8 mouse cellular contexts compared by ENCODE assay signal in the genomic region with DNA sequence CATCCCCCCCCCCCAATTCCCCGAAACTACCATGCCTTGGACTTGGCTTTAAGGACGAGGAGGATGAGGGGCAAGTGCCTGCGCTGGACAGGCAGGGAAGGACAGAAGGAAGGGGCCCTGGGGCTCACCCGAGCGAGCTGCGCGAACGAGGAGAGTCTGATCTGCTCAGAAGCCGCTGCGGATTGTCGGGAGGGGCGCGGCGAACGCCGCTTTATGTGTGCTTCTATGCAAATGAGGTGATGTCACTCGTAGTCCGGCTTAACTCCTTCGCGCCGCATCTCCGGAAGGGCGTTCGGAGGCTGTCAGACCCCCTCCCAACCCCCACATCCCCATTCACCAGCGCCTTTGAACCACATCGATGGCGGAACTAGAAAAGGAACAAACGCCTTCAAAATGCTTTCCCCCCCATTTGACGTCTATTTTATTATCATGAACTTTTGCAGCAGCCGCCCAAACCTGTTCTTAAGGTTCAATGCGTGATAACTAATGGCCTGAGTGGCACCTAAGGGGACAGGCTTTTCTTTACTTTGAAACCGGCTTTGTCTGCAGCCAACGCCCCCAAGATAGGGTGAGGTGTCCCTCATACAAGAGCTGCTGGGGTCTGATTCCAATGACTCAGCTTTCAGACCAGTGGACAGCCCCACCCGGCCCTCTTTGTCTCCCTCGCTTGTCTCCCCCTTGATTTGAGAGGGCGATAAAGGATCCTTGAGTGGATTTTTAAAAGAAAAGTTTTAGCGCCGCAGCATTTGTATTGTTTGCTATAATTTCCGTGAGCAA. TPM values are rescaled to one million over a fixed set of nuclear protein-coding genes. Genes with fewer than 3 reads are reported as not detected.
DNase-seq lines count a peak whose midpoint lies in the region; ATAC-seq lines count a peak whose summit lies in the region.

A gene (minus strand): TSS at position 338 of the 777 bp plus-strand sequence.

- H3K9me3 ChIP-seq in forebrain, embryonic 11.5 days (ENCODE audit: control insufficient read depth, low read length), result no peaks in the 10 kb centered on the region
- H3K9me3 ChIP-seq in heart, embryonic 15.5 days (replicated peaks), result no peaks in the 10 kb centered on the region
- no peaks in the 10 kb centered on the region for H3K9me3 ChIP-seq in liver, embryonic 15.5 days (replicated peaks)
- no peaks in the 10 kb centered on the region for H3K9me3 ChIP-seq in neural tube, embryonic 11.5 days (ENCODE audit: control insufficient read depth, low read length)
- no peaks in the 10 kb centered on the region for H3K9me3 ChIP-seq in stomach, embryonic 16.5 days (replicated peaks; ENCODE audit: control insufficient read depth, low read length)

- ATAC-seq in forebrain, embryonic 11.5 days (replicated peaks; ENCODE audit: low FRiP score), result peak; percentile 92
- ATAC-seq in heart, embryonic 15.5 days (replicated peaks; ENCODE audit: insufficient number of reproducible peaks, insufficient read depth, low FRiP score, low read depth), result peak; percentile 88
- ATAC-seq in liver, embryonic 15.5 days (ENCODE audit: insufficient read depth), result peak; percentile 53
- peak; percentile 85 for ATAC-seq in neural tube, embryonic 11.5 days (ENCODE audit: insufficient read depth, low FRiP score, low TSS enrichment)
- peak; percentile 87 for ATAC-seq in stomach, embryonic 16.5 days (ENCODE audit: insufficient read depth, low FRiP score)

- H3K4me1 ChIP-seq in brown adipose tissue, adult 24 weeks (ENCODE audit: control insufficient read depth, insufficient read depth, insufficient read length, low read length), result peaks cover 2% of the 10 kb centered on the region
- H3K4me1 ChIP-seq in forebrain, embryonic 11.5 days (replicated peaks; ENCODE audit: control insufficient read depth, insufficient read depth, low read length), result no peaks in the 10 kb centered on the region; the same call in 1 of the 2 replicates
- H3K4me1 ChIP-seq in heart, embryonic 15.5 days (replicated peaks), result peaks cover 2% of the 10 kb centered on the region
- H3K4me1 ChIP-seq in liver, embryonic 15.5 days (replicated peaks), result 0 out of 2 replicates have a peak, but pooled peaks cover 4% of the 10 kb centered on the region
- H3K4me1 ChIP-seq in neural tube, embryonic 11.5 days (ENCODE audit: control insufficient read depth, insufficient read depth, low read length), result no peaks in the 10 kb centered on the region
- H3K4me1 ChIP-seq in stomach, embryonic 16.5 days (ENCODE audit: control insufficient read depth, insufficient read depth, low read length), result 0 out of 2 replicates have a peak, but pooled peaks cover 6% of the 10 kb centered on the region

- DNase-seq in CD4-positive helper T cell, adult 2 months (ENCODE audit: low read depth, low spot score), result peak; percentile 90
- DNase-seq in forebrain, embryonic 11.5 days (ENCODE audit: low spot score), result peak; percentile 91
- DNase-seq in kidney, postnatal 25 days, result peak; percentile 74 to 86
- peak; percentile 88 for DNase-seq in neural tube, embryonic 11.5 days (ENCODE audit: low spot score)

- H3K9ac ChIP-seq in forebrain, embryonic 11.5 days (ENCODE audit: low read length), result peak within 1 kb of the TSS; percentile 87
- peak within 1 kb of the TSS; percentile 72 for H3K9ac ChIP-seq in heart, embryonic 15.5 days
- H3K9ac ChIP-seq in liver, embryonic 15.5 days, result no peak within 1 kb of the TSS; the same call in 1 of the 2 replicates
- peak within 1 kb of the TSS; percentile 84 for H3K9ac ChIP-seq in neural tube, embryonic 11.5 days (ENCODE audit: low read length)
- peak within 1 kb of the TSS; percentile 88 for H3K9ac ChIP-seq in stomach, embryonic 16.5 days (ENCODE audit: low read length)

- H3K27me3 ChIP-seq in forebrain, embryonic 11.5 days (ENCODE audit: control insufficient read depth, insufficient read depth, low read length), result peaks cover 5% of the 10 kb centered on the region; the same call in 1 of the 2 replicates
- H3K27me3 ChIP-seq in heart, embryonic 15.5 days, result no peaks in the 10 kb centered on the region
- peaks cover 20% of the 10 kb centered on the region for H3K27me3 ChIP-seq in liver, embryonic 15.5 days
- 0 out of 2 replicates have a peak, but pooled peaks cover 3% of the 10 kb centered on the region for H3K27me3 ChIP-seq in neural tube, embryonic 11.5 days (ENCODE audit: control insufficient read depth, insufficient read depth, low read length)
- 0 out of 2 replicates have a peak, but pooled peaks cover 4% of the 10 kb centered on the region for H3K27me3 ChIP-seq in stomach, embryonic 16.5 days (ENCODE audit: control insufficient read depth, insufficient read depth, low read length)

- 21% methylated on average over 28 of the region's 39 CpGs for WGBS in forebrain, embryonic 11.5 days
- WGBS in heart, embryonic 15.5 days, result 20% methylated on average over 39 of the region's 39 CpGs
- WGBS in liver, embryonic 15.5 days (ENCODE audit: insufficient replicate concordance), result 23% methylated on average over 39 of the region's 39 CpGs
- 21% methylated on average over 39 of the region's 39 CpGs for WGBS in neural tube, embryonic 11.5 days
- 13% methylated on average over 38 of the region's 39 CpGs for WGBS in stomach, embryonic 16.5 days

- H3K36me3 ChIP-seq in forebrain, embryonic 11.5 days (ENCODE audit: control insufficient read depth, insufficient read depth, low read length), result no peaks in the 10 kb centered on the region; the same call in 1 of the 2 replicates
- H3K36me3 ChIP-seq in heart, embryonic 15.5 days, result 0 out of 2 replicates have a peak, but pooled peaks cover 3% of the 10 kb centered on the region
- no peaks in the 10 kb centered on the region for H3K36me3 ChIP-seq in liver, embryonic 15.5 days (replicated peaks)
- no peaks in the 10 kb centered on the region for H3K36me3 ChIP-seq in neural tube, embryonic 11.5 days (ENCODE audit: control insufficient read depth, insufficient read depth, low read length)
- H3K36me3 ChIP-seq in stomach, embryonic 16.5 days (ENCODE audit: control insufficient read depth, insufficient read depth, low read length), result 0 out of 2 replicates have a peak, but pooled peaks cover 4% of the 10 kb centered on the region

- peak within 1 kb of the TSS; percentile 91 for H3K4me3 ChIP-seq in brown adipose tissue, adult 24 weeks (ENCODE audit: insufficient read depth, low read depth, low read length)
- peak within 1 kb of the TSS; percentile 58 for H3K4me3 ChIP-seq in forebrain, embryonic 11.5 days (ENCODE audit: low read depth, low read length)
- peak within 1 kb of the TSS; percentile 62 for H3K4me3 ChIP-seq in heart, embryonic 15.5 days
- H3K4me3 ChIP-seq in liver, embryonic 15.5 days (replicated peaks), result peak within 1 kb of the TSS; percentile 51
- H3K4me3 ChIP-seq in neural tube, embryonic 11.5 days (ENCODE audit: low read depth, low read length), result peak within 1 kb of the TSS; percentile 50
- H3K4me3 ChIP-seq in stomach, embryonic 16.5 days (replicated peaks; ENCODE audit: low read length), result peak within 1 kb of the TSS; percentile 63

- peak within 1 kb of the TSS; percentile 53 for H3K4me2 ChIP-seq in forebrain, embryonic 11.5 days (ENCODE audit: low read depth, low read length, severe bottlenecking)
- peak within 1 kb of the TSS; percentile 61 for H3K4me2 ChIP-seq in heart, embryonic 15.5 days
- H3K4me2 ChIP-seq in liver, embryonic 15.5 days, result peak within 1 kb of the TSS; percentile 66
- peak within 1 kb of the TSS; percentile 45 for H3K4me2 ChIP-seq in neural tube, embryonic 11.5 days (ENCODE audit: low read depth)
- H3K4me2 ChIP-seq in stomach, embryonic 16.5 days (ENCODE audit: low read depth, low read length), result peak within 1 kb of the TSS; percentile 50

- H3K27ac ChIP-seq in brown adipose tissue, adult 24 weeks (replicated peaks; ENCODE audit: low read depth, low read length), result peak within 1 kb of the TSS; percentile 99
- H3K27ac ChIP-seq in forebrain, embryonic 11.5 days (ENCODE audit: low read depth, low read length), result peak within 1 kb of the TSS; percentile 83
- peak within 1 kb of the TSS; percentile 91 for H3K27ac ChIP-seq in heart, embryonic 15.5 days
- H3K27ac ChIP-seq in liver, embryonic 15.5 days (replicated peaks), result peak within 1 kb of the TSS; percentile 51
- peak within 1 kb of the TSS; percentile 74 for H3K27ac ChIP-seq in neural tube, embryonic 11.5 days (ENCODE audit: low read depth, low read length)
- H3K27ac ChIP-seq in stomach, embryonic 16.5 days (ENCODE audit: low read length), result peak within 1 kb of the TSS; percentile 97

RNA-seq across cellular contexts. Expression of the gene that starts here (rescaled TPM):
- 941 and 1,203 TPM in 2 replicates for polyA plus RNA-seq in brown adipose tissue, adult 24 weeks (2012; ENCODE audit: insufficient read depth, insufficient read length, missing spikeins)
- polyA plus RNA-seq in forebrain, embryonic 11.5 days (2014; fragmentation: Nextera tagmentation; extraction: Ambion mirVana), result 3,887 and 4,316 TPM in 2 replicates
- 2,285 and 2,968 TPM in 2 replicates for polyA plus RNA-seq in heart, embryonic 15.5 days (2015; fragmentation: Nextera tagmentation; extraction: Ambion mirVana)
- 972 and 1,248 TPM in 2 replicates for polyA plus RNA-seq in liver, embryonic 15.5 days (2015; fragmentation: Nextera tagmentation; extraction: Ambion mirVana)
- 4,507 and 4,569 TPM in 2 replicates for polyA plus RNA-seq in neural tube, embryonic 11.5 days (2014; fragmentation: Nextera tagmentation; extraction: Ambion mirVana)
- 5,589 and 6,437 TPM in 2 replicates for polyA plus RNA-seq in stomach, embryonic 16.5 days (2015; fragmentation: Nextera tagmentation; extraction: Ambion mirVana)

Comparison
In these comparisons a context has a peak if more than half of its experiments do, and no peak if none do; other contexts are left out.
1. Peak in every context shown above with its lines: DNase-seq, ATAC-seq, H3K4me3 ChIP-seq and H3K27ac ChIP-seq.